Mouse (Mus musculus): ENCODE measurements around the gene Ric3. TPM values are rescaled to one million over a fixed set of nuclear protein-coding genes. Genes with fewer than 3 reads are reported as not detected.
"Not testable (repeated sequence)": the region's sequence is repeated elsewhere in the genome, so short reads cannot be mapped to it uniquely, and the experiment has no call there.

The Ric3 gene
- polyA plus RNA-seq, 1 experiment from 2014 or later: 23.6 TPM

DNA sequence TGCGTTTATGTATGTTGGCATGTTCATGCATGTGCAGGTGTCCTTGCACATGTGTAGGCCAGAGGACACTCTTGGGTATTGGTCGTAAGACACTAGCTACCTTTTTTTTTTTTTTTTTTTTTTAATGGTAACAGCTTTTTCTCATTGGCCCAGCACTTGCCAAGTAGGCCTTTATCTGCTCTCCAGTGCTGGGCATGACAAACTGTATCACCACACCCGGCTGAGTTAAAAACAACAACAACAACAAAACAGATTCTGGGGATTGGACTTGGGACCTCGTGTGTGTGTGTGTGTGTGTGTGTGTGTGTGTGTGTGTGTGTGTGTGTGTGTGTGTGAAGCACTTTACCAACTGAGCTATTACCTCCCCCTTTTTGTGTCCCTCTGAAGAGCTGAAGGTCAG lies 13.5 kb upstream of the Ric3 start:
- Histone ChIP-seq H3K4me3 (replicated peaks) (no peak overlapping the region), H3K9me3 (no peaks in the 10 kb centered on the region), H3K27ac (no peak overlapping the region), H3K9ac (no peak overlapping the region), H3K36me3 (replicated peaks) (no peaks in the 10 kb centered on the region), H3K27me3 (peaks cover 21% of the 10 kb centered on the region; the same call in 1 of the 2 replicates), H3K4me1 (no peaks in the 10 kb centered on the region), H3K4me2 (no peak overlapping the region)
- WGBS: 88% methylated on average over 4 of the region's 4 CpGs
- ATAC-seq (ENCODE audit: low FRiP score): no peak

GRCm38 (mm10) chr7:109094294-109094693 lies 11.2 kb upstream of the Ric3 start:
- no peak for ATAC-seq (ENCODE audit: low FRiP score)
- H3K27ac ChIP-seq: no peak overlapping the region
- no peak overlapping the region for H3K9ac ChIP-seq
- WGBS: no CpG with 5 or more reads among the region's 7 CpGs
- H3K4me2 ChIP-seq: no peak overlapping the region
- no peak overlapping the region for H3K4me3 ChIP-seq (replicated peaks)
- H3K36me3 ChIP-seq (replicated peaks): no peaks in the 10 kb centered on the region
- no peaks in the 10 kb centered on the region for H3K4me1 ChIP-seq
- H3K27me3 ChIP-seq: 0 out of 2 replicates have a peak, but pooled peaks cover 11% of the 10 kb centered on the region
- no peaks in the 10 kb centered on the region for H3K9me3 ChIP-seq

DNA sequence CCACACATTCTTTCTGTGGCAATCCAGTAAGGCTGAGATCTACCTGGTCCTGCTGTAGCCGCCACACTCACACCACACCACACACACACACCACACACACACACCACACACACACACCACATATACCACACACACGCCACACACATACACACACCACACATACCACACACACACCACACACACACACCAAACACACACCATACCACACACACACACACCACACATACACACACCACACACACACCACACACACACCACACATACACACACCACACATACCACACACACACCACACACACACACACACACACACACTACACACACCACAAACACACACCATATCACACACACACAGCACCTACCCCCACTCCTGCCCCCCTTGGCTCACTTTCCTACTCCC lies 8.2 kb upstream of the Ric3 start:
- H3K9ac ChIP-seq; H3K4me3 ChIP-seq (replicated peaks); H3K4me1 ChIP-seq; H3K27me3 ChIP-seq; H3K27ac ChIP-seq; ATAC-seq (ENCODE audit: low FRiP score); H3K9me3 ChIP-seq; H3K36me3 ChIP-seq (replicated peaks); H3K4me2 ChIP-seq: not testable (repeated sequence)
- WGBS: no CpG with 5 or more reads among the region's 2 CpGs

DNA sequence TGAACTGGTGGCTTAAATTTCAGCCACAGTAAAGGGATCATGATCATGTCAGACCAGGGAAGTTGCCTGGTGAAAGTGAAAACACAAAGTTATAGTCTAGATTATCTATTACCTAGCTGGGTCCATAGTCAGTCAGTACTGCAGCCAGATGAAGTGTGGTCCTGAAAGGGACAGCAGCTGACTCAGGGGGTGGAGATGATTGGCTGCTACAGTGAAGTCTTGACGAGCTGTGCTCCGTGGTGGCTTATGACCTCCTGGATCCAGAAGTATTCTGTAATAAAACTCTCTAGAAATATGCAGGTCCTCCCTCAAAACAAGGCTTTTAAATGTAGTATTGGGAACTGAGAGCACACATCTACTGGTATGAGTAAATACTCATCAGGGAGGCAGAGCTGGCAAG lies 3.8 kb upstream of the Ric3 start:
- Histone ChIP-seq H3K9ac (no peak overlapping the region), H3K27me3 (peaks cover 12% of the 10 kb centered on the region; the same call in 1 of the 2 replicates), H3K4me2 (no peak overlapping the region), H3K9me3 (no peaks in the 10 kb centered on the region), H3K27ac (no peak overlapping the region), H3K4me1 (peaks cover 10% of the 10 kb centered on the region), H3K4me3 (replicated peaks) (no peak overlapping the region), H3K36me3 (replicated peaks) (no peaks in the 10 kb centered on the region)
- 38% methylated on average over 2 of the region's 2 CpGs for WGBS
- ATAC-seq (ENCODE audit: low FRiP score): no peak

- Histone ChIP-seq H3K4me1 (peaks cover 12% of the 10 kb centered on the region), H3K36me3 (replicated peaks) (no peaks in the 10 kb centered on the region), H3K4me2 (peak overlapping the region; percentile 54), H3K27me3 (peaks cover 8% of the 10 kb centered on the region; the same call in 1 of the 2 replicates), H3K9ac (no peak overlapping the region), H3K4me3 (replicated peaks) (peak overlapping the region; percentile 81; the same call in 1 of the 2 replicates), H3K27ac (no peak overlapping the region), H3K9me3 (no peaks in the 10 kb centered on the region)
- ATAC-seq (ENCODE audit: low FRiP score): no peak
- WGBS: 82% methylated on average over 4 of the region's 4 CpGs
Observed at GRCm38 (mm10) chr7:109083813-109084184, 668 bp upstream of the Ric3 start.

- H3K27ac ChIP-seq: no peak overlapping the region
- H3K4me1 ChIP-seq: peaks cover 12% of the 10 kb centered on the region
- peak overlapping the region; percentile 79 for H3K9ac ChIP-seq
- peaks cover 8% of the 10 kb centered on the region; the same call in 1 of the 2 replicates for H3K27me3 ChIP-seq
- H3K4me2 ChIP-seq: peak overlapping the region; percentile 54
- H3K4me3 ChIP-seq (replicated peaks): peak overlapping the region; percentile 81
- no peaks in the 10 kb centered on the region for H3K36me3 ChIP-seq (replicated peaks)
- WGBS: 19% methylated on average over 12 of the region's 12 CpGs
- no peaks in the 10 kb centered on the region for H3K9me3 ChIP-seq
- 0 out of 2 replicates have a peak, but pooled peaks have one; percentile 12 for ATAC-seq (ENCODE audit: low FRiP score)
Observed at GRCm38 (mm10) chr7:109082269-109083112, 640 bp downstream of the Ric3 start.

DNA sequence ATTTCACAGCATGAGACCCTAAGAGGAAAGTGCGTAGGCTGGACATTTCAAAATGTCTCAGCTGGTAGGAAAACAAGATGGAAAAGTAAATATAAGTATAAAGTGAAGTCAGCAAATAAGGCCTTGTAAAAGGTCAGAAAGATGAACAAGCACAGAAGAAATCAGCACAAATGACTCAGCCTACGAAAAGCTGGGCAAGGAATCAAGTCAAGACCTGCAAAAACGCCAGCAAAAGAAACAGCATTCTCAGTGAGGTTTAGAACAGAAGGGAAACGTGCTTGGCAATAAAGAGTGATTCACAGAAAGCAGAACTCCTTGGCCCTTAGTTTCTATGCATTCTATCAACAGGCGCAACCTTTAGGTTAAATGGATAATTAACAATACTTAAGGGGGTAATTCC lies 10.8 kb downstream of the Ric3 start:
- no peaks in the 10 kb centered on the region for H3K9me3 ChIP-seq
- H3K27ac ChIP-seq: no peak overlapping the region
- no peak for ATAC-seq (ENCODE audit: low FRiP score)
- no peaks in the 10 kb centered on the region for H3K4me1 ChIP-seq
- no peaks in the 10 kb centered on the region for H3K27me3 ChIP-seq
- H3K4me2 ChIP-seq: no peak overlapping the region
- no peak overlapping the region for H3K4me3 ChIP-seq (replicated peaks)
- no peak overlapping the region for H3K9ac ChIP-seq
- WGBS: 79% methylated on average over 5 of the region's 5 CpGs
- no peaks in the 10 kb centered on the region for H3K36me3 ChIP-seq (replicated peaks)

DNA sequence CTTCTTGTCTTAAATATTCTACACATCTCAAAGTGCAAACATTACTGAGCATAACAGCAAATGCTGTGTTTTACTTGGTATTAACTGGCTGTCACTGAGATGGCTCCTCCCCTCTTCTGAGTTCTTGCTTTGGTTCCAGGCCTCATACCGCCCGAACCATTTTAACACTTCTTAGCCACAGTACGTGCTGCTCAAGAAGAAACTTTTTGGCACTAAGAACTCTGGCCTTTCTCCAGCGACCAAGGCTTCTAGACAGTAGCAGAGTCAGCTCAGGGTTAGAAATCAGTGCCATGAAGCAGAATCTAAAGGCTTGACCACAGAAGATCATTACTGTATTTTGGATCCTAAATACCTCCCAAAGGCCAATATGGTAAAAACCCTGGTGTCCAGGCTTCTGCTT lies 13.5 kb downstream of the Ric3 start:
- no peak overlapping the region for H3K4me3 ChIP-seq (replicated peaks)
- no peaks in the 10 kb centered on the region for H3K27me3 ChIP-seq
- no peak overlapping the region for H3K4me2 ChIP-seq
- no peak for ATAC-seq (ENCODE audit: low FRiP score)
- H3K9me3 ChIP-seq: no peaks in the 10 kb centered on the region
- no peak overlapping the region for H3K9ac ChIP-seq
- no peaks in the 10 kb centered on the region for H3K4me1 ChIP-seq
- H3K27ac ChIP-seq: no peak overlapping the region
- WGBS: 90% methylated on average over 4 of the region's 4 CpGs
- no peaks in the 10 kb centered on the region for H3K36me3 ChIP-seq (replicated peaks)

DNA sequence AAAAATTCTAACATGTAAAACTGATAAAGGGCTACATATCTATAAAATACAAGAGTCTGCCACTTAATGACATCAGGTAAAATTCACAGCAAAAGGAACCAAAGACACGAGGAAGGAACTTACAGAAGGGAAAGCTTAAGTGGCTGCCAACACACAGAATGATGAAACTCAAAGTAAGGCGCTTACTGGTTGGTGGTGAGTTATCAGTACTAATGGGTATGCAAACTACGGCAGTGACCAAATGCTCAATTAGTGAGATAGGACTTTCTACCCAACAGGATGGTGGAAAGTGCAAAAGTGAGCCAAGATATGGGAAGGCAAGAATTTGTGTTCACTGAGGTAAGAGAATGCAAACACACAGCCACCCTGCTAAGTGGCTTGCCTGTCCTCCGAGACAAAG lies 23.6 kb downstream of the Ric3 start:
- Histone ChIP-seq H3K4me1 (no peaks in the 10 kb centered on the region), H3K27me3 (no peaks in the 10 kb centered on the region), H3K27ac (no peak overlapping the region), H3K9ac (no peak overlapping the region), H3K36me3 (replicated peaks) (peaks cover 7% of the 10 kb centered on the region), H3K9me3 (no peaks in the 10 kb centered on the region), H3K4me3 (replicated peaks) (no peak overlapping the region), H3K4me2 (no peak overlapping the region)
- ATAC-seq (ENCODE audit: low FRiP score): no peak
- WGBS: 98% methylated on average over 4 of the region's 4 CpGs

DNA sequence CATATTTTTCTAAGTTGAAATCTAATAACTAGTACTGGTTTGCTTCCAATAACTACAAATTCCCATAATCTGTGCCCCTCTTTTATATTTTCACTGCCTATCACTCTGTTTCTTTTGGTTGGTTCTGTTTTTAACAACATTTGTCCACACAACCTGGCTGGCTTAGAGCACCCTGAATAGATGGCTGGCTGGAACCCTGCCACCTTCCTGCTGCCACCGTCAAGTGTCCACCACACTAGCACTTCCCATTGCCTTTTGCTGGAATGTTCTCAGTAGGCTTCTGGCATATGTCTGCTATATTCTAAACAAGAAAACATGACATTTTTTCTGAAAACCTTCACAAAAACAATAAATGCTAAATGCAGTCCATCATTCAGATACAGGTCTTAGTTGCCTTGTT lies 32.3 kb downstream of the Ric3 start:
- no peaks in the 10 kb centered on the region for H3K27me3 ChIP-seq
- H3K4me2 ChIP-seq: no peak overlapping the region
- peaks cover 11% of the 10 kb centered on the region for H3K36me3 ChIP-seq (replicated peaks)
- H3K27ac ChIP-seq: no peak overlapping the region
- no peak overlapping the region for H3K4me3 ChIP-seq (replicated peaks)
- ATAC-seq (ENCODE audit: low FRiP score): no peak
- WGBS: 90% methylated on average over 1 of the region's 1 CpGs
- no peaks in the 10 kb centered on the region for H3K4me1 ChIP-seq
- H3K9ac ChIP-seq: no peak overlapping the region
- H3K9me3 ChIP-seq: no peaks in the 10 kb centered on the region

DNA sequence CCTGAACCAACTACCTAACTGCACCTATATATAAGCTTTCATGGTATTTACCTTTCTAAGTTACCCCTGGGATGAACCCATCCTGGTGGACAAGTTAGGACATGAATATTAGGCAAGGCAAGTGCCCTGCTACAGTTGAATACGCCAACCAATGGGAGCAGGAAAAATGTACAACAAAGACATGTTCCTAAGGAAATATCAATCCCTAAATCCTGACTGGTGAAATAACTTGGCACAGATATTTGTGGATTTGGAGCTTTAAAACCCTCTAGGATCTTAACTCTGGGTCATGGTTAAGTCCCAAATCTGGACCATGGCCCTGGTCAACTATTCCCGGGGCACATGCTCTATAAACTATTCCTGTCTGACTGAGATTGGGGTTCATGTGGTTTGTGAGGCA lies 37.3 kb downstream of the Ric3 start:
- H3K27ac ChIP-seq: no peak overlapping the region
- H3K9ac ChIP-seq: no peak overlapping the region
- no peaks in the 10 kb centered on the region for H3K27me3 ChIP-seq
- H3K4me3 ChIP-seq (replicated peaks): no peak overlapping the region
- no peaks in the 10 kb centered on the region for H3K9me3 ChIP-seq
- no peak for ATAC-seq (ENCODE audit: low FRiP score)
- no peak overlapping the region for H3K4me2 ChIP-seq
- WGBS: 98% methylated on average over 2 of the region's 2 CpGs
- H3K4me1 ChIP-seq: no peaks in the 10 kb centered on the region
- no peaks in the 10 kb centered on the region; the same call in none of the 2 replicates for H3K36me3 ChIP-seq (replicated peaks)

DNA sequence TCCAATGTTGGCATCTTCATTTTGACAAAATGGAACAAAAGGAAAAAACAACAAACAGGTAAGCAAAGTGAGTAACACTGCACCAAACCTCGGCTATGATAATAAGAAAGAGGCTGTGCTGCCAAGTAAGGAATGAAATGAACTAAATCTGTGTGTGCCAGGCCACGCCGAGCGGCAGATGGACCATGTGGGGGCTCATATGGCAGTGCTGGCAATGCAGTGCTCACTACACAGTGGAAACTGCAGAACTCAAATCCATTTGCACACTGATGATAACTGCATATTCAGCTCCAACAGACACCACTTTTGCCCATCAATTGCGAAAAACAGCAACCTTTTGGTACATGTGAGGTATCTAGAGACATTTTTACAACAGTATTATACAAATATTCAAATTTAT lies 43.7 kb downstream of the Ric3 start:
- Histone ChIP-seq H3K4me1 (no peaks in the 10 kb centered on the region), H3K9me3 (no peaks in the 10 kb centered on the region), H3K4me2 (no peak overlapping the region), H3K4me3 (replicated peaks) (no peak overlapping the region), H3K27ac (no peak overlapping the region), H3K27me3 (no peaks in the 10 kb centered on the region), H3K36me3 (replicated peaks) (peaks cover 18% of the 10 kb centered on the region), H3K9ac (no peak overlapping the region)
- WGBS: 92% methylated on average over 5 of the region's 5 CpGs
- ATAC-seq (ENCODE audit: low FRiP score): no peak

- Histone ChIP-seq H3K4me3 (replicated peaks) (no peak overlapping the region), H3K27me3 (no peaks in the 10 kb centered on the region), H3K27ac (no peak overlapping the region), H3K4me1 (no peaks in the 10 kb centered on the region), H3K9me3 (no peaks in the 10 kb centered on the region), H3K36me3 (replicated peaks) (peaks cover 18% of the 10 kb centered on the region), H3K9ac (no peak overlapping the region), H3K4me2 (no peak overlapping the region)
- 38% methylated on average over 1 of the region's 1 CpGs for WGBS
- no peak for ATAC-seq (ENCODE audit: low FRiP score)
Observed at GRCm38 (mm10) chr7:109038987-109039386, 44.1 kb downstream of the Ric3 start.

All from forebrain, embryonic 12.5 days (tissue).